Mouse (Mus musculus): ENCODE results near the gene Olfr742.

The Olfr742 gene

DNA sequence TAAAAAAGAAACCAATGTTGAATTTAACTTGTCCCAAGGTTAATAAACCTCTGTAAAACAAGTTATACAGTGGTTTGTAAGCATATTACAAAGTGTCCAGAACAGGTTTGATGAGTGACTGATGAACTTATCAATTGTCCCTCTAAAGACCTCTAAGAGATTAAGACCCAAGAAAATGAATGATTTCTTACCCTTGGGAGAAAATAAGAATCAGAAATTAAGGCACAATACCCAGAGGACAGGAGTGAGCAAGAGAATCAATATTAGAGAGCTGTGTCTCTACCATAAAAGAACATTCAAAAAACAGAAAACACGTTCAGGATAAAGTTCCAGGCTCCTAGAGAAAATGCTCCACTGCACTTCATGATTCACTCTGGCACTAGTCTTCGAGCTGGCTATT is at the start of gene Olfr742:
Olfr742 (plus strand) TSS at position 301 of the 400 bp plus-strand sequence.
- no peak within 1 kb of the TSS for H3K4me3 ChIP-seq (replicated peaks; ENCODE audit: low read length)
- H3K4me1 ChIP-seq (replicated peaks; ENCODE audit: low read depth, low read length): no peaks in the 10 kb centered on the region
- H3K36me3 ChIP-seq (ENCODE audit: insufficient read depth, low read length): no peaks in the 10 kb centered on the region
- TF ChIP-seq CTCF (conservative IDR thresholded peaks at IDR 0.05; ENCODE audit: low read length) (no peak), POU5F1 (IDR thresholded peaks at IDR 0.05; ENCODE audit: borderline replicate concordance, low read length) (no peak), NANOG (IDR thresholded peaks at IDR 0.05; ENCODE audit: borderline replicate concordance, low read length) (no peak)
- no peaks in the 10 kb centered on the region for H3K9me3 ChIP-seq (ENCODE audit: low read length)
- H3K27me3 ChIP-seq (ENCODE audit: insufficient read depth, low read length): no peaks in the 10 kb centered on the region

DNA sequence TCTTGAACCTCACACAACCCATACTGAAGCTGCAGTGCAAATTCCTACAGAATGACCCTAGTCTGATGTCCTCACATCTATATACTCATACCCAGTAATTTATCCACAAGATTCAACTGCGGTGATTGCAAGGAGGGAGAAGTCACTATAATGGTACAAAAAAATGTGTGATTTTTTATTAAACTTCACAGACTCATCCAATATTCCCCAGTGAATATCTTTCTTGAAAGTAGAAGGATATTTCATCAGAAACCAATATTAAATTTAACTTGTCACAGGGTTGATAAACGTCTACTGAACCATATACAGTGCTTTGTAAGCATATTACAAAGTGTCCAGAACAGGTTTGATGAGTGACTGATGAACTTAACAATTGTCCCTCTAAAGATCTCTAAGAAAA is 31.0 kb upstream of the Olfr742 start, which contains the start of gene Olfr741:
Olfr741 (plus strand) TSS at position 301 of the 400 bp plus-strand sequence.
- Histone ChIP-seq H3K4me1 (replicated peaks; ENCODE audit: low read depth, low read length) (no peaks in the 10 kb centered on the region), H3K36me3 (ENCODE audit: insufficient read depth, low read length) (no peaks in the 10 kb centered on the region), H3K9me3 (ENCODE audit: low read length) (no peaks in the 10 kb centered on the region), H3K4me3 (replicated peaks; ENCODE audit: low read length) (no peak within 1 kb of the TSS), H3K27me3 (ENCODE audit: insufficient read depth, low read length) (no peaks in the 10 kb centered on the region)
- TF ChIP-seq CTCF (conservative IDR thresholded peaks at IDR 0.05; ENCODE audit: low read length) (no peak), POU5F1 (IDR thresholded peaks at IDR 0.05; ENCODE audit: borderline replicate concordance, low read length) (no peak), NANOG (IDR thresholded peaks at IDR 0.05; ENCODE audit: borderline replicate concordance, low read length) (no peak)

DNA sequence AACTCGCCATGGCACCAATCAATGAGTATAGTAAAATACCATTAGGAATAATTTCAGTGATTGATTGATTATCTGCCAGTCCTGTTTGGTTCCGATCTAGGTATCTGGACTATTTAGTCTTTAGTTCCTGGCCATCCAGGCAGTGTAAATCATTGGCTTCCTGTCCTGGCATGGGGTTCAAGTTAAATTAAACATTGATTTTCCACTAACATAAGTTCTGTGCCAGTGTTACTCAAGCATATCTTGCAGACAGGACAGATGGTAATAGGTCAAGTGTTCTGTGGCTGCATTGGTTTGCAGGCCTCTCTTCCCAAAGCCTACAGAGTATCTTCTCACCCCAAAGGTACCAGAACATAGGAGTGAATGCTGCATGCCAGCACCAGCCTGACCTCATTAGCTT is 25.0 kb upstream of the Olfr742 start:
- H3K36me3 ChIP-seq (ENCODE audit: insufficient read depth, low read length): no peaks in the 10 kb centered on the region
- H3K4me3 ChIP-seq (replicated peaks; ENCODE audit: low read length): no peak overlapping the region
- H3K27me3 ChIP-seq (ENCODE audit: insufficient read depth, low read length): no peaks in the 10 kb centered on the region
- no peaks in the 10 kb centered on the region for H3K9me3 ChIP-seq (ENCODE audit: low read length)
- TF ChIP-seq POU5F1 (IDR thresholded peaks at IDR 0.05; ENCODE audit: borderline replicate concordance, low read length) (no peak), NANOG (IDR thresholded peaks at IDR 0.05; ENCODE audit: borderline replicate concordance, low read length) (no peak), CTCF (conservative IDR thresholded peaks at IDR 0.05; ENCODE audit: low read length) (no peak)
- H3K4me1 ChIP-seq (replicated peaks; ENCODE audit: low read depth, low read length): no peaks in the 10 kb centered on the region

DNA sequence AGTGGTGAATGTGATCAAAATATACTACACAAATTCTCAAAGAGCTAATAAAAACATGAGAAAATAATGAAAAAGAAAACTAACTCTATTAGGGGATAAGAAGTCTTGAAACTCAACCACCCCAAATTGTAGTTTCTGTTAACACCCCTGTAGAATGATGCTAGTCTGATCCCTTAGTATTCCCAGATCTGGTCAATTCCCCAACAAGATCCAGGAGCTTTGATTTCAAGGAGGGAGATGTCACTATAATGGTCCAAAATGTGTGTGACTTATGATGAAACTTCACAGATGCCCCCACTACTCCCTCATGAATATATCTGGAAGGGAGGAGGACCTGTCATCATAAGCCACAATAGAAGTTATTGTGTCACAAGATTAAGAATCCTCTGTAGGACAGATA is 18.1 kb downstream of the Olfr742 start, which contains the start of gene Olfr743:
Olfr743 (plus strand) TSS at position 301 of the 400 bp plus-strand sequence.
- TF ChIP-seq NANOG (IDR thresholded peaks at IDR 0.05; ENCODE audit: borderline replicate concordance, low read length) (no peak), CTCF (conservative IDR thresholded peaks at IDR 0.05; ENCODE audit: low read length) (no peak), POU5F1 (IDR thresholded peaks at IDR 0.05; ENCODE audit: borderline replicate concordance, low read length) (no peak)
- H3K36me3 ChIP-seq (ENCODE audit: insufficient read depth, low read length): no peaks in the 10 kb centered on the region
- H3K9me3 ChIP-seq (ENCODE audit: low read length): no peaks in the 10 kb centered on the region
- no peaks in the 10 kb centered on the region for H3K27me3 ChIP-seq (ENCODE audit: insufficient read depth, low read length)
- H3K4me3 ChIP-seq (replicated peaks; ENCODE audit: low read length): no peak within 1 kb of the TSS
- H3K4me1 ChIP-seq (replicated peaks; ENCODE audit: low read depth, low read length): no peaks in the 10 kb centered on the region

DNA sequence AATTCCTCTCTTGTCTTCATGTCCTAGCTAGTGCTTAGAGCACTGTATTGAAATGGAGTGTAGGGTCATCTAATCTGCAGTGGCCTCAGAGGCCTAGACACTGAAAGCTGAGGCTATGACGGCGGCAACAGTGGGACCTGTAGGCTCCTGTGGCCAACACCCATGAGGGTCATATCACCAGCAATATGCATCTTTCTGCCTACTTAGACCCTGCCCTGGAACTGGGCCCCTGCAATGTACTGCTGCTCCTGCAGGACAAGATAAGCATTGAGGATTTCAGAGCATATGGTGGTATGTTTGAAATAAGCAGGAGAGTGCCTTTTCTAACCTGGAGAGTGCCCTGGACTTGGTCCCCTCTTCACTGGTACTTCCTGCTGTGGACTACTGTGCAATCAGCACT is 49.3 kb downstream of the Olfr742 start:
- H3K4me3 ChIP-seq (replicated peaks; ENCODE audit: low read length): no peak overlapping the region
- H3K9me3 ChIP-seq (ENCODE audit: low read length): no peaks in the 10 kb centered on the region
- no peak for TF ChIP-seq CTCF (conservative IDR thresholded peaks at IDR 0.05; ENCODE audit: low read length)
- no peaks in the 10 kb centered on the region for H3K4me1 ChIP-seq (replicated peaks; ENCODE audit: low read depth, low read length)
- no peaks in the 10 kb centered on the region for H3K36me3 ChIP-seq (ENCODE audit: insufficient read depth, low read length)
- no peaks in the 10 kb centered on the region for H3K27me3 ChIP-seq (ENCODE audit: insufficient read depth, low read length)
